Mouse (Mus musculus): ENCODE measurements around the gene D6Ertd527e.

DNA sequence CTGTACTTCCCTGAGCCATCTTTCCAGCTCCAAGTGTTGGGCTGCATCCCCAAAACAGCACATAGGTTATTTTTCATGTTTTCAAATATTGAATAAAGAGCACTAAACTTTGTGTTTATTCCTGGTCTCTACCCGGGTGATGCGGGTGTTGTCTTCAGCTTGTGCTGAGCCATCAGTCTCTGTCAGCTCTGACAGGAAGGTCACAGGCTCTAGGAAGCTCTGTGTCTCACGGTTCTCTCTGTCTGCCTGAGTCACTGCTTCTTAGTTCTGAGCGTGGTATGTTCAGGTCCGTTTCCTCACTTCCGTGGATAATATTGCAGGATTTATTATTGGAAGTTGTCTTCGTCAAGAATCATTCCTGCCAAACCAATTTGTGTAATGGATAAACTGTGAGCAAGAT is 17.4 kb downstream of the D6Ertd527e start:
- TF ChIP-seq POLR2A (IDR thresholded peaks at IDR 0.05; ENCODE audit: control insufficient read depth, extremely low read depth, insufficient read depth, low read length, poor library complexity): no peak
- TF ChIP-seq CTCF (IDR thresholded peaks at IDR 0.05; ENCODE audit: borderline replicate concordance, control insufficient read depth, extremely low read depth, insufficient read depth, low read length, poor library complexity): no peak
